Mouse (Mus musculus) MN1 (cell line): ENCODE measurements around the gene Tefm.
"Not testable (repeated sequence)": the region's sequence is repeated elsewhere in the genome, so short reads cannot be mapped to it uniquely, and the experiment has no call there.

ENCODE experiments used
- DNase-seq: peaks from one replicate; pipeline ENCODE4 v3.0.0-alpha.2; 2016; ENCODE audit warnings: low spot score

The Tefm gene

GRCm38 (mm10) chr11:80156841-80157240 lies 14.9 kb upstream of the Tefm start:
- DNase-seq: no peak

GRCm38 (mm10) chr11:80155961-80156360 lies 14.0 kb upstream of the Tefm start:
- DNase-seq: no peak

- DNase-seq: no peak
Measured at GRCm38 (mm10) chr11:80155541-80155940, 13.6 kb upstream of the Tefm start.

- no peak for DNase-seq
Measured at GRCm38 (mm10) chr11:80154501-80154900, 12.5 kb upstream of the Tefm start.

- no peak for DNase-seq
Measured at GRCm38 (mm10) chr11:80153857-80154495, 12.0 kb upstream of the Tefm start, which contains the start of gene Adap2. Gene Adap2, plus strand, starts transcription at chr11:80154105.

- no peak for DNase-seq
Measured at GRCm38 (mm10) chr11:80152376-80152775, 10.4 kb upstream of the Tefm start.

- no peak for DNase-seq
Measured at GRCm38 (mm10) chr11:80151541-80151940, 9.6 kb upstream of the Tefm start.

- DNase-seq: no peak
Measured at GRCm38 (mm10) chr11:80150566-80150965, 8.6 kb upstream of the Tefm start.

GRCm38 (mm10) chr11:80149412-80150023 lies 7.5 kb upstream of the Tefm start:
- no peak for DNase-seq

- DNase-seq: not testable (repeated sequence)
Measured at GRCm38 (mm10) chr11:80148974-80149373, 7.0 kb upstream of the Tefm start.

- peak; percentile 22 for DNase-seq
Measured at GRCm38 (mm10) chr11:80148313-80148712, 6.3 kb upstream of the Tefm start.

GRCm38 (mm10) chr11:80147748-80148147 lies 5.8 kb upstream of the Tefm start:
- peak; percentile 13 for DNase-seq

- DNase-seq: no peak
Measured at GRCm38 (mm10) chr11:80145787-80146275, 3.9 kb upstream of the Tefm start.

GRCm38 (mm10) chr11:80142872-80143271 lies 897 bp upstream of the Tefm start:
- no peak for DNase-seq

GRCm38 (mm10) chr11:80137773-80138172 lies 4.2 kb downstream of the Tefm start:
- no peak for DNase-seq

- no peak for DNase-seq
Measured at GRCm38 (mm10) chr11:80136786-80137185, 5.2 kb downstream of the Tefm start.

- DNase-seq: no peak
Measured at GRCm38 (mm10) chr11:80135954-80136683, 5.9 kb downstream of the Tefm start.

GRCm38 (mm10) chr11:80134744-80135143 lies 7.2 kb downstream of the Tefm start:
- no peak for DNase-seq

GRCm38 (mm10) chr11:80132050-80132449 lies 9.9 kb downstream of the Tefm start:
- no peak for DNase-seq

- peak; percentile 8 for DNase-seq
Measured at GRCm38 (mm10) chr11:80116411-80116810, 25.6 kb downstream of the Tefm start.

GRCm38 (mm10) chr11:80104407-80104806 lies 37.6 kb downstream of the Tefm start:
- no peak for DNase-seq

- no peak for DNase-seq
Measured at GRCm38 (mm10) chr11:80101298-80101697, 40.7 kb downstream of the Tefm start.

GRCm38 (mm10) chr11:80098444-80099056 lies 43.4 kb downstream of the Tefm start:
- DNase-seq: no peak
